Mouse (Mus musculus) gonadal fat pad, adult 2 months (tissue): ENCODE measurements around the gene Thada. TPM values are rescaled to one million over a fixed set of nuclear protein-coding genes. Genes with fewer than 3 reads are reported as not detected.
"Not testable (repeated sequence)": the region's sequence is repeated elsewhere in the genome, so short reads cannot be mapped to it uniquely, and the experiment has no call there.

ENCODE experiments used
- DNase-seq: peaks from one replicate; pipeline ENCODE4 v3.0.0-alpha.2; 2012; ENCODE audit warnings: low read depth
- polyA plus RNA-seq: library from polyadenylated mRNA; depleted of rRNA; stranded (reverse); fragments of >200 nt; gene quantifications from 2 replicates; pipeline ENCODE4 v1.2.3, GENCODE M21; 2012

The Thada gene
- polyA plus RNA-seq, 1 experiment = 13.7 TPM

- DNase-seq = no peak
These were observed 205.8 kb downstream of the Thada start for GRCm38 (mm10) chr17:84260226-84260625.

- DNase-seq = no peak
These were observed 207.3 kb downstream of the Thada start for GRCm38 (mm10) chr17:84258638-84259261.

- DNase-seq = no peak
These were observed 208.0 kb downstream of the Thada start for GRCm38 (mm10) chr17:84257927-84258532.

- DNase-seq = no peak
These were observed 209.7 kb downstream of the Thada start for GRCm38 (mm10) chr17:84256278-84256819.

- no peak for DNase-seq
These were observed 210.2 kb downstream of the Thada start for GRCm38 (mm10) chr17:84255841-84256240.

- no peak for DNase-seq
These were observed 214.6 kb downstream of the Thada start for GRCm38 (mm10) chr17:84251426-84251825.

GRCm38 (mm10) chr17:84244182-84244920, 221.7 kb downstream of the Thada start:
- DNase-seq = no peak

- no peak for DNase-seq
These were observed 222.2 kb downstream of the Thada start for GRCm38 (mm10) chr17:84243759-84244158.

- no peak for DNase-seq
These were observed 224.6 kb downstream of the Thada start for GRCm38 (mm10) chr17:84241308-84241957.

- DNase-seq = no peak
These were observed 226.2 kb downstream of the Thada start for GRCm38 (mm10) chr17:84239679-84240292.

- DNase-seq = no peak
These were observed 227.8 kb downstream of the Thada start for GRCm38 (mm10) chr17:84238174-84238573.

- no peak for DNase-seq
These were observed 229.0 kb downstream of the Thada start for GRCm38 (mm10) chr17:84236781-84237557.

- DNase-seq = no peak
These were observed 230.5 kb downstream of the Thada start for GRCm38 (mm10) chr17:84235399-84235928.

- not testable (repeated sequence) for DNase-seq
These were observed 231.2 kb downstream of the Thada start for GRCm38 (mm10) chr17:84234785-84235184.

GRCm38 (mm10) chr17:84233758-84234157, 232.2 kb downstream of the Thada start:
- no peak for DNase-seq

GRCm38 (mm10) chr17:84231361-84231760, 234.6 kb downstream of the Thada start:
- DNase-seq = no peak

- no peak for DNase-seq
These were observed 237.8 kb downstream of the Thada start for GRCm38 (mm10) chr17:84228223-84228622.

- no peak for DNase-seq
These were observed 239.3 kb downstream of the Thada start for GRCm38 (mm10) chr17:84226681-84227080.

GRCm38 (mm10) chr17:84226231-84226630, 239.8 kb downstream of the Thada start:
- no peak for DNase-seq

- no peak for DNase-seq
These were observed 241.7 kb downstream of the Thada start for GRCm38 (mm10) chr17:84224217-84224887.
